Mouse (Mus musculus) cerebellum, adult 2 months (tissue): ENCODE data around the gene Mob1b.

Experiments
- CTCF ChIP-seq: fragments of 200-500 bp; IDR thresholded peaks from 2 replicates; pipeline ENCODE4 v1.5.1; 2011; ENCODE audit warnings: low read depth, mild to moderate bottlenecking, control low read depth, low read length, moderate library complexity, borderline replicate concordance; ENCODE audit not compliant: insufficient read depth
- POLR2A ChIP-seq: fragments of 200-500 bp; IDR thresholded peaks from 2 replicates; pipeline ENCODE4 v1.6.1; 2011; ENCODE audit warnings: low read length, control low read depth, borderline replicate concordance; ENCODE audit not compliant: insufficient read depth

GRCm38 (mm10) chr5:88702041-88702440, 18.6 kb upstream of the Mob1b start:
- TF ChIP-seq CTCF (no peak), POLR2A (no peak)
